Mouse (Mus musculus) kidney, postnatal 0 days (tissue): ENCODE measurements at regions not wholly inside any gene's neighbourhood (a gene's known extent, or its start where the extent isn't known, plus 50 kb on each side); places are given as distances from the start of the nearest gene placed in this dataset.

Experiments used
- ATAC-seq: fragments of 200-750 bp; cut with Nextera tagmentation; replicated peaks from 2 replicates; pipeline ENCODE4 v1.8.0; 2017; ENCODE audit warnings: low read depth, moderate number of reproducible peaks, moderate TSS enrichment, moderate library complexity; ENCODE audit not compliant: low FRiP score
- DNase-seq: peaks from one replicate; pipeline ENCODE4 v3.0.0-alpha.2; 2016; ENCODE audit warnings: low spot score
- H3K27ac ChIP-seq: fragments of 300-500 bp; sonication (generic); 2 replicates; pipeline ENCODE4 v1.5.1; 2014; ENCODE audit warnings: mild to moderate bottlenecking
- H3K27me3 ChIP-seq: fragments of 300-500 bp; sonication (generic); 2 replicates; pipeline ENCODE4 v1.6.1; 2014; ENCODE audit warnings: low read length, mixed read lengths; ENCODE audit not compliant: insufficient read depth
- H3K36me3 ChIP-seq: fragments of 300-500 bp; sonication (generic); 2 replicates; pipeline ENCODE4 v1.6.1; 2014; ENCODE audit warnings: low read length, mixed read lengths; ENCODE audit not compliant: insufficient read depth
- H3K4me1 ChIP-seq: fragments of 300-500 bp; sonication (generic); replicated peaks from 2 replicates; pipeline ENCODE4 v1.6.1; 2014; ENCODE audit warnings: antibody characterized with exemption, low read length, mixed read lengths; ENCODE audit not compliant: insufficient read depth
- H3K4me2 ChIP-seq: fragments of 300-500 bp; sonication (generic); 2 replicates; pipeline ENCODE4 v1.6.1; 2014; ENCODE audit warnings: mild to moderate bottlenecking, low read length, moderate library complexity, mixed read lengths
- H3K4me3 ChIP-seq: fragments of 300-500 bp; sonication (generic); replicated peaks from 2 replicates; pipeline ENCODE4 v1.5.1; 2014; ENCODE audit warnings: low read depth, low read length
- H3K9ac ChIP-seq: fragments of 300-500 bp; sonication (generic); 2 replicates; pipeline ENCODE4 v1.6.1; 2014; ENCODE audit warnings: low read depth, low read length
- H3K9me3 ChIP-seq: fragments of 300-500 bp; sonication (generic); replicated peaks from 2 replicates; pipeline ENCODE4 v1.6.1; 2016; ENCODE audit warnings: low read length, inconsistent platforms, mixed read lengths
- CTCF ChIP-seq: IDR thresholded peaks from 2 replicates; pipeline ENCODE4 v1.5.1; 2016; ENCODE audit warnings: antibody characterized with exemption, low read depth, mild to moderate bottlenecking, moderate library complexity
- WGBS: fragments of 180-500 bp; shearing (Covaris S2); extraction: QIAGEN DNeasy Blood & Tissue Kit; methylation state at CpG from one replicate; pipeline ENCODE4 v1.1.7; 2014; 5-methylcytosine and 5-hydroxymethylcytosine counted together

GRCm38 (mm10) chr7:71189757-71190156 lies 161.5 kb downstream of the Gm10295 start:
- H3K9me3 ChIP-seq: no peaks in the 10 kb centered on the region
- H3K27me3 ChIP-seq: no peaks in the 10 kb centered on the region
- DNase-seq (no peak), ATAC-seq (no peak)
- no peak overlapping the region for H3K4me3 ChIP-seq
- no peak overlapping the region for H3K9ac ChIP-seq
- H3K36me3 ChIP-seq: no peaks in the 10 kb centered on the region
- no peak overlapping the region for H3K27ac ChIP-seq
- peak overlapping the region; percentile 26; the same call in 1 of the 2 replicates for H3K4me2 ChIP-seq
- 74% methylated on average over 5 of the region's 6 CpGs for WGBS
- peaks cover 16% of the 10 kb centered on the region for H3K4me1 ChIP-seq
- no peak for TF ChIP-seq CTCF

GRCm38 (mm10) chr7:71188119-71188518 lies 163.2 kb downstream of the Gm10295 start:
- Histone ChIP-seq H3K9me3 (no peaks in the 10 kb centered on the region), H3K9ac (peak overlapping the region; percentile 3; the same call in 1 of the 2 replicates), H3K4me3 (no peak overlapping the region), H3K36me3 (no peaks in the 10 kb centered on the region), H3K4me2 (peak overlapping the region; percentile 18; the same call in 1 of the 2 replicates), H3K27ac (peak overlapping the region; percentile 77), H3K4me1 (peaks cover 13% of the 10 kb centered on the region), H3K27me3 (no peaks in the 10 kb centered on the region)
- peak; percentile 48 for TF ChIP-seq CTCF
- ATAC-seq (peak; percentile 91), DNase-seq (peak; percentile 90)
- 3% methylated on average over 6 of the region's 6 CpGs for WGBS

DNA sequence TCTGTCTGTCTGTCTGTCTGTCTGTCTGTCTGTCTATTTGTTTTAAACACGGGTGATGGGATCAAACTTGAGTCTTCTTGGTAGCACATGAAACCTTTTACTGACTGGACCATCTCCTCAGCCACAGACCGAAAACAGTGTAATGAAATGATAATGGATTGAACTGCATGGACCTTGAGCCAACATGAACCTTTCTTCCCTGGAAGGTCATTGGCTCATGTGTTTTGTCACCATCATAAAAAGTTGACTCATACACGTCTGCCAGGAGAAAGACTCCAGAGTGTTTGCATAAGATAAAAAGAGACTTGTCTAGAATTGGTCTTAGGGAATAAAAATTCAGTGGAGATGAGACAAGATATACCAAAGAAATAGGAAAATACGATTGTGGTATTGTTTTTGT lies 176.4 kb downstream of the Gm10295 start:
- no peak for ATAC-seq
- WGBS: 80% methylated on average over 4 of the region's 4 CpGs

GRCm38 (mm10) chr7:71139068-71139467 lies 212.2 kb downstream of the Gm10295 start:
- H3K9ac ChIP-seq: no peak overlapping the region
- H3K36me3 ChIP-seq: no peaks in the 10 kb centered on the region
- ATAC-seq (0 out of 2 replicates have a peak, but pooled peaks have one; percentile 21), DNase-seq (peak; percentile 85)
- 0 out of 2 replicates have a peak, but pooled peaks cover 2% of the 10 kb centered on the region for H3K4me1 ChIP-seq
- H3K4me2 ChIP-seq: peak overlapping the region; percentile 2; the same call in 1 of the 2 replicates
- no peaks in the 10 kb centered on the region for H3K27me3 ChIP-seq
- no peaks in the 10 kb centered on the region for H3K9me3 ChIP-seq
- H3K27ac ChIP-seq: peak overlapping the region; percentile 64
- 29% methylated on average over 5 of the region's 5 CpGs for WGBS
- H3K4me3 ChIP-seq: no peak overlapping the region
- no peak for TF ChIP-seq CTCF

More for the DNA sequence above, 176.4 kb downstream of the Gm10295 start:
- no peaks in the 10 kb centered on the region for H3K4me1 ChIP-seq
- DNase-seq: no peak
- H3K9ac ChIP-seq: no peak overlapping the region
- no peaks in the 10 kb centered on the region for H3K9me3 ChIP-seq
- no peak overlapping the region for H3K27ac ChIP-seq
- no peak overlapping the region for H3K4me3 ChIP-seq
- H3K36me3 ChIP-seq: no peaks in the 10 kb centered on the region
- TF ChIP-seq CTCF: no peak
- H3K4me2 ChIP-seq: no peak overlapping the region
- no peaks in the 10 kb centered on the region for H3K27me3 ChIP-seq

- H3K27me3 ChIP-seq: no peaks in the 10 kb centered on the region
- no peak overlapping the region for H3K4me2 ChIP-seq
- H3K4me3 ChIP-seq: no peak overlapping the region
- no peaks in the 10 kb centered on the region for H3K9me3 ChIP-seq
- no peak overlapping the region for H3K9ac ChIP-seq
- DNase-seq (no peak), ATAC-seq (no peak)
- no peak overlapping the region for H3K27ac ChIP-seq
- no peaks in the 10 kb centered on the region for H3K4me1 ChIP-seq
- no peak for TF ChIP-seq CTCF
- WGBS: 92% methylated on average over 1 of the region's 1 CpGs
- no peaks in the 10 kb centered on the region for H3K36me3 ChIP-seq
Measured at GRCm38 (mm10) chr7:71129981-71130380, 221.3 kb downstream of the Gm10295 start.

DNA sequence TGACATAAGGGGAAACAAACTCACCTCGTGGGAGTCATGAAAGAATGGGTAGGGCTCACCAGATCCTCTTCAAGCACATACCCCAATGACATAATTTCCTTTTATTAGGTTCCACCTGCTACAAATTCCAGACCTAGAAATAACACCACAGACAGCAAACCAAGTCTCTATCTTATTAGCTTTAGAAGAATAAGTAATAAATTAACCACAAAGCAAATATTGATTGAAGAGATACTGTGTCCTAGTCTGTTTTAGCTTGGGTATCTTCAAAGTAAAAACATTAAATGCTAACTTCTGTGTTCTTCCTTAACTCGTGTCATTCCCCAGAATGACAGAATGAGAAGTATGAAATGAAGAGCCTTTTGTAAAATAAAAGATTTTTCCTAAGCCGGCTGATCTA lies 222.4 kb downstream of the Gm10295 start:
- Histone ChIP-seq H3K9me3 (no peaks in the 10 kb centered on the region), H3K9ac (no peak overlapping the region), H3K4me1 (no peaks in the 10 kb centered on the region), H3K36me3 (no peaks in the 10 kb centered on the region), H3K27me3 (no peaks in the 10 kb centered on the region), H3K4me3 (no peak overlapping the region), H3K4me2 (no peak overlapping the region), H3K27ac (no peak overlapping the region)
- no peak for TF ChIP-seq CTCF
- no peak for ATAC-seq
- WGBS: 54% methylated on average over 3 of the region's 3 CpGs
- DNase-seq: no peak

GRCm38 (mm10) chr7:71121453-71121852 lies 229.8 kb downstream of the Gm10295 start:
- Histone ChIP-seq H3K9ac (no peak overlapping the region), H3K4me3 (no peak overlapping the region), H3K9me3 (no peaks in the 10 kb centered on the region), H3K4me1 (0 out of 2 replicates have a peak, but pooled peaks cover 4% of the 10 kb centered on the region), H3K4me2 (no peak overlapping the region), H3K27me3 (no peaks in the 10 kb centered on the region), H3K27ac (no peak overlapping the region), H3K36me3 (no peaks in the 10 kb centered on the region)
- WGBS: 28% methylated on average over 5 of the region's 5 CpGs
- DNase-seq (peak; percentile 71), ATAC-seq (no peak; the same call in 1 of the 2 replicates)
- no peak for TF ChIP-seq CTCF
